ENCODE assay signal across 35 mouse cellular contexts in genomic region chr2:143565062-143565461, GRCm38 (mm10). TPM values are rescaled to one million over a fixed set of nuclear protein-coding genes. Genes with fewer than 3 reads are reported as not detected.
"Had no signal": no experiment of that assay in that cellular context is flagged by ENCODE, and none has a peak within 500 bp of the region (broad histone marks: within the 10 kb centered on the region; RNA-seq: fewer than 3 reads in every experiment).

No protein-coding gene starts in this region.

- ATAC-seq: hindbrain, embryonic 16.5 days; hindbrain, postnatal 0 days; inflammation-experienced regulatory T-cells, adult 6 months; intestine, embryonic 15.5 days; intestine, embryonic 16.5 days; intestine, postnatal 0 days had no signal

- DNase-seq: heart, postnatal 10 days; heart, postnatal 14 days; heart, postnatal 36 days; heart, postnatal 4 days; kidney, adult 11 months; kidney, adult 18-20 months; kidney, adult 2 months; kidney, adult 8-10 months; kidney, adult 9 months; kidney, postnatal 10 days; kidney, postnatal 14 days; kidney, postnatal 25 days; kidney, postnatal 36 days; kidney, postnatal 4 days; layer of hippocampus, adult 9-11 months; layer of hippocampus, postnatal 36 days had no signal

- H3K9me3 ChIP-seq: heart, embryonic 13.5 days; heart, embryonic 15.5 days; hindbrain, embryonic 10.5 days; hindbrain, embryonic 12.5 days; hindbrain, embryonic 13.5 days; hindbrain, embryonic 15.5 days; intestine, embryonic 15.5 days; kidney, embryonic 15.5 days had no signal

- H3K27ac ChIP-seq: heart, embryonic 13.5 days; heart, embryonic 15.5 days; hindbrain, embryonic 10.5 days; hindbrain, embryonic 12.5 days; hindbrain, embryonic 13.5 days; hindbrain, embryonic 14.5 days; hindbrain, embryonic 15.5 days; hindbrain, postnatal 0 days; intestine, embryonic 15.5 days; kidney, embryonic 15.5 days; kidney, postnatal 0 days; layer of hippocampus, adult 2 months; left cerebral cortex, adult 2 months had no signal

- H3K9ac ChIP-seq: heart, embryonic 13.5 days; heart, embryonic 15.5 days; hindbrain, embryonic 12.5 days; hindbrain, embryonic 13.5 days; hindbrain, embryonic 14.5 days; hindbrain, embryonic 15.5 days; intestine, embryonic 15.5 days; kidney, embryonic 15.5 days had no signal

- H3K27me3 ChIP-seq: heart, embryonic 13.5 days; heart, embryonic 15.5 days; hindbrain, embryonic 12.5 days; hindbrain, embryonic 13.5 days; hindbrain, embryonic 15.5 days; intestine, embryonic 15.5 days; kidney, embryonic 15.5 days had no signal

- H3K4me2 ChIP-seq: heart, embryonic 13.5 days; heart, embryonic 15.5 days; hindbrain, embryonic 12.5 days; hindbrain, embryonic 13.5 days; hindbrain, embryonic 14.5 days; hindbrain, embryonic 15.5 days; intestine, embryonic 15.5 days; kidney, embryonic 15.5 days had no signal

- H3K4me1 ChIP-seq: heart, embryonic 13.5 days; heart, embryonic 15.5 days; hindbrain, embryonic 10.5 days; hindbrain, embryonic 12.5 days; hindbrain, embryonic 13.5 days; hindbrain, embryonic 15.5 days; intestine, embryonic 15.5 days; kidney, embryonic 15.5 days had no signal

- H3K36me3 ChIP-seq: heart, embryonic 13.5 days; heart, embryonic 15.5 days; hindbrain, embryonic 10.5 days; hindbrain, embryonic 12.5 days; hindbrain, embryonic 13.5 days; hindbrain, embryonic 15.5 days; intestine, embryonic 15.5 days; kidney, embryonic 15.5 days had no signal

- H3K4me3 ChIP-seq: heart, embryonic 13.5 days; heart, embryonic 15.5 days; hindbrain, embryonic 10.5 days; hindbrain, embryonic 12.5 days; hindbrain, embryonic 13.5 days; hindbrain, embryonic 15.5 days; intestine, embryonic 15.5 days; kidney, embryonic 15.5 days; layer of hippocampus, adult 2 months; left cerebral cortex, adult 2 months had no signal

RNA-seq across cellular contexts. Expression of gene Pcsk2, which starts 19.1 kb away (rescaled TPM):
- total RNA-seq: heart, postnatal 10 days; heart, postnatal 14 days; heart, postnatal 25 days; heart, postnatal 36 days; hematopoietic stem cell, adult 5-6 weeks had no signal
- polyA plus RNA-seq: inflammation-experienced regulatory T-cells, adult 6 months had no signal
